Mouse (Mus musculus) gastrocnemius, postnatal 4 days (tissue): Measurements from ENCODE around the gene Taf4. TPM values are rescaled to one million over a fixed set of nuclear protein-coding genes. Genes with fewer than 3 reads are reported as not detected.

Experiments
- DNase-seq, 2 experiments: peaks; one replicate each; pipeline ENCODE4 v3.0.0; 2021 to 2022; ENCODE audit warnings: low spot score in 2 of 2, mixed read lengths in 2 of 2
- long read RNA-seq, 2 experiments: library from polyadenylated mRNA; stranded (forward); transcript quantifications; one replicate each; pipeline ENCODE4 v2.0.0; 2021
- total RNA-seq, 2 experiments: library from RNA; stranded (reverse); gene quantifications; 2 replicates each; pipeline ENCODE4 v1.2.3; 2021

Gene Taf4
- 10 to 100 TPM; 14.1 to 15.7 TPM for total RNA-seq
- long read RNA-seq, experiment 1, full-length matches to known transcripts: 6 of 18 reads
- long read RNA-seq, experiment 1, partial matches to known transcripts: 1 of 18 reads
- long read RNA-seq, experiment 1, other reads (novel, unspliced or antisense): 11 of 18 reads
- long read RNA-seq, experiment 2, full-length matches to known transcripts: 6 of 13 reads
- long read RNA-seq, experiment 2, partial matches to known transcripts: 1 of 13 reads
- long read RNA-seq, experiment 2, other reads (novel, unspliced or antisense): 6 of 13 reads

DNA sequence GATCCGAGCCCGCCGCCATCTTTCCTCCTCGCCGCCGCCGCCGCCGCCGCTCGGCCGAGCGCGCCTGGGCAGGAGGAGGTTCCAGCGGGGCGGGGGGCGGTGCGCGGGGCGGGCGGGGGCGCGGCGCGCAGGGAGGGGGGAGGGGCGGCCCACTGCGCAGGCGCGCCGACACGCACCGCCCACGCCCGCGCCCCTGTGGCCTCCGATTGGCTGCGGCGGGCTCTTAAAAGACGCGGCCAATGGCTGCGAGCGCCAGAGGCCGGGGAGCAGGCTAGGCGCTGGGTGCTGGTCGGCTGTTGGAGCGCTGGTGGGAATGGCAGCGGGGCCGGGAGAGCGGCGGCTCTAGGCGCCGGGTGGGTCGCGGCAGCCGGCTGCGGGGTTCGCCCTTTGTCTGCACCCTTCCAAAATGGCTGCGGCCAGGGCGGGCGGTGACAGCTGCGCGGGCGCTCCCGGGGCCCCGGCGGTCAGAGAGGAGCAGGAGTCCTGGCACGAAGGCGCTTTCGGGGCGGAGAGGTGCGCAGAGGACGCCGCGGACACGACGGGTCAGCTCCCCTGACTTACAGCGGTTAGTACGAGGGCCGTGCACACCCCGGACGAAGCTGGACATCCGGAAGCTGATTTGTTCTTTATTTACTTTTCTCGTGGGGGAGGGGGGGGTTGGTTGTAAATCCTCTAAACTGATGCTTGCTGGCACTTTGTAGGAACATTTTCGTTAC lies at the start of gene Taf4:
Gene Taf4 (minus strand): TSS at position 19 of the 716 bp plus-strand sequence.
- peak; percentile 85 to 89 for DNase-seq

DNA sequence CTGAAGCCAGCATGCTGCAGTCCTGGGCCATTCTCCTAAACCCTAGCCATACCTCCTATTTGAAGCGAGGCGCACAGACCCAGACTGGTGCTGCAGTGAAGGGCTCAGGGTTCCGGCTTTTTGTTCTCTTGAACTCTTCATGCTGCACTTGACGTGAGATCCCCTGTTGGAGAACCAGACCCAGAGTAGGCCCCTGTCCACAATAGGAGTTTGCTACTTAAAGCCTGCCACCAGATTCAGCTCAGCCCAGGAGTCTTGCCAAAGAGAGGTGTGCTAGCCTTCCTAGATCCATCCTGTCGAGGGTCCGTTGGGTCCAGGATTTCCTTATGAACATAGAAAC lies 49.4 kb upstream of the Taf4 start:
- no peak for DNase-seq

DNA sequence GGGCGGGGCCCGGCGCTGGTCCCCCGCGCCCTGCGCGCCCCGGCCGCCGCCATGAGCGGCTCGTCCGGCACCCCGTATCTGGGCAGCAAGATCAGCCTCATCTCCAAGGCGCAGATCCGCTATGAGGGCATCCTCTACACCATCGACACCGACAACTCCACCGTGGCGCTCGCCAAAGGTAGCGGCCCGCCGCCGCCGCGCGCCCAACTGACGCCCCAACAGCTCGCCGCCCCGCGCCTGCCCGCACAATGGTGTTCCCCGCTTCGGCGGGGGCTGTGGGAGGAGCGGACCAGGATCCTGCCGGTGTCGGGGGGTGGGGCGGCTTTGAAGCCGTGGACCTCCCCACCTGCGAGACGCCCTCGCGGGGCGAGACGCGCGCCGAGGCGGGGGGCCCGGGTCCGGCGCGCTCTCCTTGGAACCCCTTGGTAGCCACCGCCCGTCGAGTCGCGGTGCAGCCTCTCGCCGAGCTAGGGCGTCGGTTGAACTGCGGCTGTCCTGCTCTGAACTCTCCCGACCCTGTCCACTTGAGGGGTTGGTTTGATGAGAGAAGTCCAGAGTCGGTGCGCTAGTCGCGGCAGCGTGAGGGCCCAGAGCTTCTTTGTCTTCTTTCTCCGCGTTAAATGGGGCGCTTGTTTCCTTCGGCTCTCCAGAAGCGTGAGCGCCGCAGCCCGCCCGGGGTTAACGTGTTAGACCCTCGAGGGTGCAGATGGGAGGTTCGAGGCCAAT lies 48.9 kb upstream of the Taf4 start:
- DNase-seq: peak; percentile 46 to 61

DNA sequence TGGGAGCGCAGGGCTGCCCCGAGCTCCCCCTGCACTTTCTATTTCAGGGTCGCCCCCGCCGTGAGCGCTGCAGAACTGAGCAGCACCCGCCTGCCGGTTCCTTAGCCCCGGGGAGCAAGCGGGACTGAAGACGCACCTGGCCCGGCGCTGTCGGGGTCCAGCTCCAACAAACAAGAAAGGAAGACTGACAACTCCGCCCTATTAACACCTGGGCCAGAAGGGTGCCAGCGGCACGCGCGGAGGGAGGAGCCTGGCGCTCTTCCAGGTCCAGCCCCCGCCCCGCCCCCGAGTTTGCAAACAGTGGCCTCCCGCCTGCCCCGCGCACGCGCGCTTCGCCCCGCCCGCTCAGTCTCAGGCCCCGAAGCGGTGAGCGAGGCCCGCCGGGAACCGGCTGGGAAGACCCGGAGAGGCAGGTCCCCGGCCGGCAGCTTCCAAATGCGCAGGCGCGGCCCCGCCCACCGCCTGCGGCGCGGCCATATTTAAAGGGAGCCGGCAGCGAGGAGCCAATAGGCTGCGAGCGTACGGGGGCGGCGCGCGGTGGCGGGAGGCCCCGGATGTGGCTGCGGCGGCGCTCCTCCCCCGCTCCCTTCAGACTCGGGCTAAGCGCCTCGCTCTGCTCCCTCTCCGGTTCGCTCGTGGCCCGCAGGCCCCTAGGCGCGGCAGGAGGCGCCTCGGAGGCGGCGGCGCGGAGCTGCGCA lies 48.1 kb upstream of the Taf4 start, which contains the start of gene Lsm14b:
Gene Lsm14b (plus strand): TSS at position 587 of the 698 bp plus-strand sequence.
- peak; percentile 97 to 98 for DNase-seq

DNA sequence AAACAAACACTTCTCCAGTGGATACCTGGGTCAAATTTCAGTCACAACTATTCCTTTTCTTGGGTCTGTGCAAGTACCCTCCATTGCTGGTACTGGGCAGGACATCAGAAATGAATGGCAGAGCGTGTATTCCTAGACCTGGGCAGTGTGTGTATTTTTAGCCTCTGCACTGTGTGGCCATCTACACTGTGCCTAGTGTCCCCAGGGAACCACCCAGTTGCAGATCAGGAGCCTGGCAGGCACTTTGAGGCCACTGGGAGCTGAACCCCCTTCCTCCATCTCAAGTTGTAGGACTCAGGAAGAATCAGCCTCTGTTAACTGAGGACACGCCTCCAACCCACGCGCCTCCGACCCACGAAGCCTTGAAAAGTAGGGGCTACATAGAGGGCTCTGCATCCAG lies 46.3 kb upstream of the Taf4 start:
- DNase-seq: no peak

DNA sequence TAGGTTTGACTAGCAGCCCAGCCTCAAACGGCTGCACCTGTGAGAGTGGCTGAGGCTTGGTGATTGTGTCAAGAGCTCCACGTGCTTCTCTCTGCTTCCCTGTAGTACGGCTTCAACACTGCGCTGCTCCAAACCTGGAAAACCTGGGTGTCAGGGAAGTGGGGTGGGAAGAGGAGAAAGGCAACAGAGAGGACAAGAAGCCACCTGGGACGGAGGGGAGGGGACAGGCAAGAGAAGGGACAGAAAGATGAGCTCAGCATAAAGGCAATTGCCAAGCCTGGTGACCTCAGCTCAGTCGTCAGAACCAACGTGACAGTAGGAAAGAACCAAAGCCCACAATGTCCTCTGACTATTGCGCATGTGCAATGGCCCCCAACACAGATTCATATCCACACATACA lies 44.5 kb upstream of the Taf4 start:
- no peak for DNase-seq

DNA sequence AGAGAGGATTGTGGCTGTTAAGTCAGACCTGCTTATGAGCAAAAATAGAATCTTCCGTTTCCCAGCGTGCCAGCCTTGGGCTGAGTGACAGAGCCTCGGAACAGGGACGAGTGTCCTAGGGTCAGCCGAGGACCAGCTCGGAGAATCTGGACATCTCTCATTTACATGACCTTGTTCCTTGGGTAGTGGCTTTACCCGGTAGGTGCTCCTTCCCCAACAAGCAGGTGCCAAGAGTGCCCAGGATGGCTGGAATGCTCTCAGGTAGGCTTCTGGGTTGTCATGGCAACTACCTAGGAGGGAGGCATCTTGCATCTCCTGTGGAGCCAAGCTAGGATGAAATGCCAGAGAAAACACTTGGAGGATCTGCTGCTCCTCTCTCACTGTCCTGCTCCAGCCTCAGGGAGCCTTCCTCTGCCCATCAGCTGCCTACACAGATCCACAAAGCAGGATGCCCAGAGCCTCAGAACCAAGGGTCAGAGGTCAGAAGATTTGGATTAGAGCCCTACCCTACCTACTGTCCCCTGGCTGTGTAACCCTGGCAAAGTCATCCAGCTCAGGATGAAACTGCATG lies 43.7 kb upstream of the Taf4 start:
- DNase-seq: no peak

DNA sequence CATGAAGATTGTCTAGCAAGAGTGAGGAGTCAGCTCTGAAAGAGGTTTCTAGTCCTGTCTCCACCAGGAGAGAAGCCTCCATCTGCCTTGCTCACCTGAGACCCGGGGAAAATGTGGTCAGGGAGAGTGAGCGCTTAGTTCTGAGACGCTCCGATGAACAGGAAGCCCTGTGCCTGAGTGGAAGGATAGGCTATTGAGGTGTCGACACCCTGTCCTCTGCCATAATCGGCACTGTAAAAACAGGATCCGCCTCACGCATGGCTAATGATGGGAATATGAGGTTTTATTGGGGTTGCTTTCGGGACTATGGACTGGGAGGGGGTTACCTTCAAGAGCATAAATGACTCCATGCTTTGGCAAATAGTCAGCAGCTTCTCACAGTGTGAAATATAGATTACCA lies 42.1 kb upstream of the Taf4 start:
- no peak for DNase-seq

DNA sequence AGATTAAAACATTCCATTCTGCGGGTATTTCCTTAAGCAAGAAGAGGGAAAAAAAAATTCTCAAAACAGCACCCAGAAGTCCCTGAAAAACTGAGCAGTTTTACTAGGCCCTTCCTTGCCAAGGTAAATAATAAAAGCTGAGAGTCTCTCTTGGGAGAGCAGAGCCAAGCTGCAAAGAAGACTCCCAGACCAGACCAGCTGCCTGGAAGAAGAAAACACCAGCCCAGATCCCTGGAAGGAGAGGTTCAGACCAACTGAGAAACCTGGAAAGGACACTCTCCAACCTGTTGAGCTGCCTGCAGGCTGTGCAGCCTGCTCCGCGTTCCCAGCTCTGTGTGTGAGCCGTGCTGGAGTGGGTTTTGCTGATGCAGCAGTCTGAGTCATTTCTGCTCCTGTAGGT lies 41.2 kb upstream of the Taf4 start:
- DNase-seq: no peak

DNA sequence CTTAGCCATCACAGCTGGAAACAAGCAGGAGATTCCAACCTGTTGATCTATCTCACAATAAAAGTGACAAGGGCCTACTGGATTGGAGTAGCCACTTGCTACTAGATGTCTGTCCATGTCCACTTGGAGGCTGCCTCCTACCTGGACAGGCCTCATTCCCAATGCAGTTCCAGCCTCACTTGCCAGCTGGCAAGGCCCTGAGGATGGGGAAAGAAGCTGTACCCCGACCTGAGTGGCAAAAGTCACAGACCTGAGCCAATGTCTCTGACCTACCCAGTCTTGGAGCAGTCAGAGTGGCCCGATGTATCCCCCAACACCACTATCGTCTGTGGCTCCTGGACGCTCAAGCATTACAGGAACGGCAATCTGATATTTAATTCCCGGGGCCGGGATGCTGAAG lies 37.2 kb upstream of the Taf4 start:
- no peak for DNase-seq

DNA sequence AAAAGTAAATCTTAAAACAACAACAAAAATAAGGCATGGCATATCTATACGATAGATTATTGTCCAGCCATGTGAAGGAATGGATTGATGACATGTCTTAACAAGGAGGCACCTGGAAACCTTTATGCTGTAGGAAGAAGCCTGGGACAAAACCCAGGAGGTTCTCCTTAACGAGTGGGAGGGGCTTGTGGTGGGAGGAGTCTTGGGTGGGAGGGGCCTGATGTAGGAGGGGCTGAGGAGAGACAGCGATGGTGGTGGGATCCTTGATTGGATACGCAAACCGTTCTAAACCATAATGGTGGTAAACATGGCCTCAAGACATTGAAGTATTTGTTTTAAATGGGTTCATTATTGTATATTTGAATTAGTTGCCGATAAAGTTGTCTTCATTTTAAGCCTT lies 34.9 kb upstream of the Taf4 start:
- no peak for DNase-seq

DNA sequence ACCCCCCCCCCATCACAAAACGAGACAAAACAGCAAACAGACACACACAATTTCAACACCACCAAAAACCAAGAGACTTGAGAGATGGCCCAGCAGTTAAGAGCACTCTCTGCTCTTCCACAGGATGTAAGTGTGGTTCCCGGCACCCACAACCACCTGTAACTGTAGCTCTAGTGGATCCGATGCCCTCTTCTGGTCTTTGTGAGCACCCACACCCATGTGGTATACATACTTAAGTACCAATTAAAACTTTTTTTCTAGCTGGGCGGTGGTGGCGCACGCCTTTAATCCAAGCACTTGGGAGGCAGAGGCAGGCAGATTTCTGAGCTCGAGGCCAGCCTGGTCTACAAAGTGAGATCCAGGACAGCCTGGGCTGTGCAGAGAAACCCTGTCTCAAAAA lies 34.2 kb upstream of the Taf4 start:
- no peak for DNase-seq

DNA sequence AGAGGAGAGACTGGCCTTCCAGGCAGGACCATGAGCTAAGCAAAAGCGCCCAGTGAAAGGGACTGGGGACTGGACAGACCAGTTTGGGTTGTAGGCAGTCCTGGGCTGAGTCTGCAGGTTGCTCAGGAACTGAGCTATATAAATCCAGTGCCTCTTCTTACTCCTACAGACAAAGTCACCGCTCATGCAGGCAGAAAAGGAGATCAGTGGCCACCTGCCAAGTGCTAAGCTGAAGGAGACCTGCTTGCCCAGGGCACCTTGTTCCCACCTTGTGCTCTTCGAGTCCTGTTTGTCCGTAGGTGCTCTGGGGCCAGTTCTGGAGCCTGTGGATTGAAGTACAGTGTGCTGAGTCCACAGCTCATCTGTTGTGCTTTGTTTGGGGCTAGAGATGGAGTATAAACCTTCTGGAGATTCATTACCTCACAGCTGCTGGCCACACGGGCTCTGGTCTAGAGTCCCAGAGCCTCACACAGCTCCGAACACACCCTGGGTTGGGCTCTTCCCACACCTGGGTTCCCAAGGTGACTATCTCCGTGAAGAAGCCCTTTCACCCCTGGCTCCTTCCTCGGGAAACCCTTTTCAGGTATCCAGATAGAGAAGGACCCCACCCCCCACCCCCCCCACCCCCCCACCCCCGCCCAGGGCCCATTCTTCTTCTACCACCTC lies 30.0 kb upstream of the Taf4 start:
- DNase-seq: no peak

DNA sequence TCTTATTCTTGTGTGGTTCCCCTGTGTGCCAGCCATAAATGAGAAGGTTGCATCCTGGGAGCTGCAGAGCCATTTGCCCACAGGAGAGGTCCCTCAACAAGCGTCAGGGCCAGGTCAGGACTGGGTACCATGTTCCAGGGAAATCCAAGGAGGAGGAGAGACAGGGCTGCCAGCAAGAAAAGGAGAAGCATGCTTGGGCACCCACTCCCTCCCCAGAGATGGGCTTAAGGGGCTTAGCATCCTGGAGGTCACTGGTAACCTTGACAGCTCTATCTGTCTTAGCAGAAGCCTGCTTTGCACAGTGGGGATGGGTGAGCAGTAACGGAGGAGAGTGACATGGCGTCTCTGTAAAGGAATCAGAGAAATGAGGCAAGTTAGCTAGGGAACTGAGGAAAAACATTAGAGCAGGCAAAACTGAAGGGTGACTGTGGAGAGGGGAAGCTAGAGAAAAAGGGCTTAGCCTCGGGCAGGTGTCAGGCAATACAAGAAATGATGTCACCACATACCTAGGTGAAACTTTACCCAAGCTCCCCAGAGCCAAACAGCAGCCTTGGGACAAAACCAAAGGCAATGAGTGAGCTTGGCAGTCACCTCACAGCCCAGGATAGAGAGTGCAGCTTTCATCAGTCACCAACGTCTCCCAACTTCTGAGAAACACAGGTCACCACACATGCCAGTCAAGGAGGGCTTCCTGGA lies 29.4 kb upstream of the Taf4 start:
- DNase-seq: no peak

DNA sequence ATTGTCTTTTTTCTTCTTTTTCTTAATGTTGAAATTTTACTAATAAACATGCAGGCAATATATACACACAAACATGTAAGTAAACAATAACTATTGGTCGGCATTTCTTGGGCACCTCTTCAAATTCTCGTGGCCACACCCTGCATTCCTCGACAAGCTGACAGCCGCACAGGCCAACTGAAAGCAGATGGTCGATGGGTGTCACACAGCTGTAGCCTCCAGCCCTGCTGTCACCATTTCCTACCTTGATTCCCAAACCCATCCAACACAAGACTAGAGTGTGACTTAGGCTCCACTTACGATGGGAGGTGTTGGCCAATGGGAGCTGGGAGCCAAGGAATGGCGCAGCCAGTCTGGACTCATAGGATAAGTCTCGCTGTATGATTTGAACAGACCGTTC lies 25.2 kb upstream of the Taf4 start:
- DNase-seq: no peak

DNA sequence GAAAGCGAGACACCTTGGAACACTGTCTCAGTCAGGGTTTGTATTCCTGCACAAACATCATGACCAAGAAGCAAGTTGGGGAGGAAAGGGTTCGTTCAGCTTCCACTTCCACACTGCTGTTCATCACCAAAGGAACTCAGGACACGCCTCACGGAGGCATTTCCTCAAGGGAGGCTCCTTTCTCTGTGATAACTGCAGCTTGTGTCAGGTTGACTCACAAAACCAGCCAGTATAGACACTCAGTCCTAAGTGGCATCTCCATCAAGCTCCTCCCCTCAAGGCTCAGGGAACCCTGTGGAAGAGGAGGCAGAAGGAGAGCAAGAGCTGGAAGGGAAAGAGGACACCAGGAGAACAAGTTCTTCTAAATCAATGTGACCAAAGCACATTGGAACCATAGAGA lies 22.0 kb upstream of the Taf4 start:
- no peak for DNase-seq

DNA sequence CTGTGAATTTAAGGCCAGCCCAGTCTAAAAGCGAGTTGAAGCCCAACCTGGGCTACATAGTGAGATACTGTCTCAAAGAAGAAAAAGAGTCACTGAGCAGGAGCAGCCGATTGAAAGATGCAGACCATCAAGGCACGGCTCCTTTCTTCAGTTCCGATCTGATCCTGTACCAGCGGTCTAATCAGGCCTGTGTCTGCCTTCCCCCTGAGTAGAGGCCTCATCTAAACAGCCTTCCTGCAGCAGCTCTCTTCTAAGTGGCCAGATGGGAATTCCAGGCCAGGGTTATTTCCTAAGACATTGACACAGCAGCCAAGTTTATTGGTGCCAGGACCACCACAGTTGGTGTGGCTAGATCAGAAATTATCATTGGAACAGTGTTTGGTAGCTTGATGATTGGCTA lies 16.6 kb upstream of the Taf4 start:
- no peak for DNase-seq

DNA sequence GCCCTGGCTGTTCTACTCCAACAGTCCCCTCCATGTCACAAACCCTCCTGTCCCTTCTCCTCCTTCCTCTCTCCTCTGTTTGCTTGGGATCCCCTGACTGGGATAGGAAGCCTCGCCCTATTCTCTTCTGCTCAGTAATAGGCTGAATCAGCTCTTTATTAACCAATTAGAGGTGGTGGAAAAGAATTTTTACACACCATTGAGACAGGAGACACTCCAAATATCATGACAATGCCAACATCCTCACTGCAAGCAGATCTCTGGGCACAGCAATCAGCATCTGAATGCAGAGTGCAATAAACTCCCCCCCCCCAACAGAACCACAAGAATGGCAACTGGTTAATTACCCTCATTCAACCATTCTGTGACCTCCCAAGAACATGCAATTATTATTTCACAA lies 12.7 kb upstream of the Taf4 start:
- no peak for DNase-seq

DNA sequence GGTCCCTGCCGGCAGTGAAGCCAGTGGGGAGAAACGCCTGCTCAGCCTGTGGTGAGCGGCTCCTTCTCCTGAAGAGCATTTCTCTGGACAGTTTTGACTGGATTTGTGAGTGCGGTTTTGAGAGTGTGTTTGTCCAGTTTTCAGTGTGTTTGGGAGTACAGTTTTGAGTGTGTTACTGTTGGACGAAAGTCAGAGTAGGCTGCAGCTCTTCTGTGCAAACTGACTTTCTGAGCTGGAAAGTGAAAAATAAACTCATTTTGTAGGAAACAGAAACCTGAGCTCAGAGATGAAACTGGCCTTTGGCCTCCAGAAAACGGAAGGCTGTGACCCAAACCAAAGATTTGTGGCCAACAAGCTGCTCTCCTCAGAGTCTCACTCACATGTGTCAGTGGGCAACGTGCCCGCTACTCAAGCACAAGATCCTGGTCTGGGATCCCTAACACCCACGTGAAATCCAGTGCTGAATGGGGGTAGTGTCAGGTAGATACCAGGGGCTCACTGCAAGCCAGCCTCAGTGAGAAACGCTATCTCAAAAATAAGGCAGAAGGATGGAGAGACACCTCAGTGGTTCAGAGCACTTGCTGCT lies 10.1 kb upstream of the Taf4 start:
- no peak for DNase-seq

DNA sequence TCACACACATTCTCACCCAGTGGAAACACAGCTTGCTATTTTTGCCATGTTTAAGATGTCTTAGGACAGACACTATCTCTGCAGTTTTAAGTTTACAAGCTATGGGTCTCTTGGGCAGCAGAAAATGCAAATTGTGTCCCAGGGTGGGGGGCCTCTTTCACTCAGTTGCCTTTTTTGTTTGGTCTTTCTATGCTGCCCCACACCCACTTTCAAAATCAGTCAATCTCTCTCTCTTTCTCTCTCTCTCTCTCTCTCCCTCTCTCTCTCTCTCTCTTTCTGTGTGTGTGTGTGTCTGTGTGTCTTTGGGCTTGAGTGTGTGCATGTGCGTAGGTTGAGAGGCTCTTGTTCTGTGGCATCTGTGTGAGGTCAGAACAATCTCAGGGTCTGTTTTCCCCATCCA lies 9.2 kb upstream of the Taf4 start:
- DNase-seq: no peak
